In genomic region chr8:69888902-69889301, GRCm38 (mm10) we compare ENCODE assay signal across 8 mouse cellular contexts. TPM values are rescaled to one million over a fixed set of nuclear protein-coding genes. Genes with fewer than 3 reads are reported as not detected.
DNase-seq lines count a peak whose midpoint lies in the region; ATAC-seq and TF ChIP-seq lines count a peak whose summit lies in the region.

No protein-coding gene starts in this region.

- H3K27ac ChIP-seq in neural tube, embryonic 11.5 days (ENCODE audit: low read depth, low read length), result no peak overlapping the region
- no peak overlapping the region for H3K27ac ChIP-seq in limb, embryonic 15.5 days
- H3K27ac ChIP-seq in stomach, postnatal 0 days (replicated peaks), result no peak overlapping the region

- TF ChIP-seq CTCF in stomach, postnatal 0 days (IDR thresholded peaks at IDR 0.05; ENCODE audit: low read depth), result no peak

- no peak for TF ChIP-seq EP300 in stomach, postnatal 0 days (optimal IDR thresholded peaks at IDR 0.05)

- 3% methylated on average over 32 of the region's 32 CpGs for WGBS in neural tube, embryonic 11.5 days
- WGBS in limb, embryonic 15.5 days, result 6% methylated on average over 32 of the region's 32 CpGs
- WGBS in stomach, postnatal 0 days, result 4% methylated on average over 32 of the region's 32 CpGs

- peaks cover 68% of the 10 kb centered on the region for H3K27me3 ChIP-seq in neural tube, embryonic 11.5 days (ENCODE audit: control insufficient read depth, insufficient read depth, low read length)
- peaks cover 79% of the 10 kb centered on the region for H3K27me3 ChIP-seq in limb, embryonic 15.5 days
- H3K27me3 ChIP-seq in stomach, postnatal 0 days (ENCODE audit: control insufficient read depth, insufficient read depth, low read length), result peaks cover 24% of the 10 kb centered on the region

- peaks cover 8% of the 10 kb centered on the region for H3K4me1 ChIP-seq in neural tube, embryonic 11.5 days (ENCODE audit: control insufficient read depth, insufficient read depth, low read length)
- peaks cover 46% of the 10 kb centered on the region for H3K4me1 ChIP-seq in limb, embryonic 15.5 days
- H3K4me1 ChIP-seq in stomach, postnatal 0 days (replicated peaks; ENCODE audit: control insufficient read depth, insufficient read depth), result no peaks in the 10 kb centered on the region

- peak overlapping the region; percentile 3; the same call in 1 of the 2 replicates for H3K4me3 ChIP-seq in neural tube, embryonic 11.5 days (ENCODE audit: low read depth, low read length)
- peak overlapping the region; percentile 38 for H3K4me3 ChIP-seq in limb, embryonic 15.5 days
- peak overlapping the region; percentile 30 for H3K4me3 ChIP-seq in stomach, postnatal 0 days (ENCODE audit: low read depth, low read length)

- peak; percentile 41 for DNase-seq in embryo, embryonic 11 days
- no peak for DNase-seq in embryo, embryonic 10.5 days (ENCODE audit: low spot score)
- DNase-seq in neural tube, embryonic 11.5 days (ENCODE audit: low spot score), result no peak
- DNase-seq in neural tube, embryonic 10.5 days (ENCODE audit: extremely low spot score, low spot score), result no peak
- no peak for DNase-seq in stomach, postnatal 0 days (ENCODE audit: low spot score)
- no peak for DNase-seq in right cerebral cortex, adult 18-20 months
- no peak for DNase-seq in spleen, postnatal 14 days (ENCODE audit: low spot score in 2 of 2)

- ATAC-seq in neural tube, embryonic 11.5 days (ENCODE audit: insufficient read depth, low FRiP score, low TSS enrichment), result no peak
- no peak for ATAC-seq in limb, embryonic 15.5 days (ENCODE audit: insufficient number of reproducible peaks, low FRiP score, low TSS enrichment, low read depth)
- no peak for ATAC-seq in stomach, postnatal 0 days (ENCODE audit: low FRiP score, low TSS enrichment)

- H3K9ac ChIP-seq in neural tube, embryonic 11.5 days (ENCODE audit: low read length), result no peak overlapping the region
- no peak overlapping the region for H3K9ac ChIP-seq in limb, embryonic 15.5 days
- H3K9ac ChIP-seq in stomach, postnatal 0 days (ENCODE audit: low read length), result no peak overlapping the region; the same call in 1 of the 2 replicates

- H3K4me2 ChIP-seq in neural tube, embryonic 11.5 days (ENCODE audit: low read depth), result peak overlapping the region; percentile 14; the same call in 1 of the 2 replicates
- peak overlapping the region; percentile 59 for H3K4me2 ChIP-seq in limb, embryonic 15.5 days
- peak overlapping the region; percentile 52 for H3K4me2 ChIP-seq in stomach, postnatal 0 days (replicated peaks; ENCODE audit: low read depth)

- no peaks in the 10 kb centered on the region for H3K36me3 ChIP-seq in neural tube, embryonic 11.5 days (ENCODE audit: control insufficient read depth, insufficient read depth, low read length)
- peaks cover 17% of the 10 kb centered on the region; the same call in 1 of the 2 replicates for H3K36me3 ChIP-seq in limb, embryonic 15.5 days
- no peaks in the 10 kb centered on the region; the same call in 1 of the 2 replicates for H3K36me3 ChIP-seq in stomach, postnatal 0 days (ENCODE audit: control insufficient read depth, insufficient read depth, low read length)

- H3K9me3 ChIP-seq in neural tube, embryonic 11.5 days (ENCODE audit: control insufficient read depth, low read length), result no peaks in the 10 kb centered on the region
- H3K9me3 ChIP-seq in limb, embryonic 15.5 days, result no peaks in the 10 kb centered on the region
- H3K9me3 ChIP-seq in stomach, postnatal 0 days (ENCODE audit: control insufficient read depth, low read length), result no peaks in the 10 kb centered on the region

RNA-seq across cellular contexts. Expression of gene Cilp2, which starts 1.4 kb away (rescaled TPM):
- 0.47 and 0.86 TPM in 2 replicates for polyA plus RNA-seq in neural tube, embryonic 11.5 days (2014; fragmentation: Nextera tagmentation; extraction: Ambion mirVana)
- 2.9 and 3.7 TPM in 2 replicates for polyA plus RNA-seq in limb, embryonic 15.5 days (2015; fragmentation: Nextera tagmentation; extraction: Ambion mirVana)
- polyA plus RNA-seq in stomach, postnatal 0 days (2015; fragmentation: Nextera tagmentation; extraction: Ambion mirVana), result 0.30 and 0.36 TPM in 2 replicates

RNA-seq across cellular contexts. Expression of gene Tssk6, which starts 13.1 kb away (rescaled TPM):
- 4.1 and 4.8 TPM in 2 replicates for polyA plus RNA-seq in neural tube, embryonic 11.5 days (2014; fragmentation: Nextera tagmentation; extraction: Ambion mirVana)
- polyA plus RNA-seq in limb, embryonic 15.5 days (2015; fragmentation: Nextera tagmentation; extraction: Ambion mirVana), result 3.2 and 4.2 TPM in 2 replicates
- 2.1 and 2.7 TPM in 2 replicates for polyA plus RNA-seq in stomach, postnatal 0 days (2015; fragmentation: Nextera tagmentation; extraction: Ambion mirVana)

RNA-seq across cellular contexts. Expression of gene Ndufa13, which starts 13.5 kb away (rescaled TPM):
- 151 and 161 TPM in 2 replicates for polyA plus RNA-seq in neural tube, embryonic 11.5 days (2014; fragmentation: Nextera tagmentation; extraction: Ambion mirVana)
- polyA plus RNA-seq in limb, embryonic 15.5 days (2015; fragmentation: Nextera tagmentation; extraction: Ambion mirVana), result 168 and 176 TPM in 2 replicates
- polyA plus RNA-seq in stomach, postnatal 0 days (2015; fragmentation: Nextera tagmentation; extraction: Ambion mirVana), result 199 and 205 TPM in 2 replicates

RNA-seq across cellular contexts. Expression of gene Yjefn3, which starts 13.6 kb away (rescaled TPM):
- 3.7 and 5.0 TPM in 2 replicates for polyA plus RNA-seq in neural tube, embryonic 11.5 days (2014; fragmentation: Nextera tagmentation; extraction: Ambion mirVana)
- 3.7 and 6.4 TPM in 2 replicates for polyA plus RNA-seq in limb, embryonic 15.5 days (2015; fragmentation: Nextera tagmentation; extraction: Ambion mirVana)
- 1.6 and 2.7 TPM in 2 replicates for polyA plus RNA-seq in stomach, postnatal 0 days (2015; fragmentation: Nextera tagmentation; extraction: Ambion mirVana)

RNA-seq across cellular contexts. Expression of gene Pbx4, which starts 56.6 kb away (rescaled TPM):
- polyA plus RNA-seq in neural tube, embryonic 11.5 days (2014; fragmentation: Nextera tagmentation; extraction: Ambion mirVana), result 28.8 and 31.2 TPM in 2 replicates
- 4.3 and 4.7 TPM in 2 replicates for polyA plus RNA-seq in limb, embryonic 15.5 days (2015; fragmentation: Nextera tagmentation; extraction: Ambion mirVana)
- 4.9 and 5.1 TPM in 2 replicates for polyA plus RNA-seq in stomach, postnatal 0 days (2015; fragmentation: Nextera tagmentation; extraction: Ambion mirVana)
